Mouse (Mus musculus) adrenal gland, postnatal 36 days (tissue): ENCODE measurements around the gene 1700016D06Rik. TPM values are rescaled to one million over a fixed set of nuclear protein-coding genes. Genes with fewer than 3 reads are reported as not detected.
"Not testable (repeated sequence)": the region's sequence is repeated elsewhere in the genome, so short reads cannot be mapped to it uniquely, and the experiment has no call there.

Experiments used
- DNase-seq, 2 experiments: peaks; one replicate each; pipeline ENCODE4 v3.0.0; 2021; ENCODE audit warnings: mixed read lengths in 1 of 2
- total RNA-seq, 2 experiments: library from RNA; stranded (reverse); gene quantifications; 2 replicates each; pipeline ENCODE4 v1.2.3; 2021

The 1700016D06Rik gene
- total RNA-seq, 2 experiments from 2014 or later, result not detected

DNA sequence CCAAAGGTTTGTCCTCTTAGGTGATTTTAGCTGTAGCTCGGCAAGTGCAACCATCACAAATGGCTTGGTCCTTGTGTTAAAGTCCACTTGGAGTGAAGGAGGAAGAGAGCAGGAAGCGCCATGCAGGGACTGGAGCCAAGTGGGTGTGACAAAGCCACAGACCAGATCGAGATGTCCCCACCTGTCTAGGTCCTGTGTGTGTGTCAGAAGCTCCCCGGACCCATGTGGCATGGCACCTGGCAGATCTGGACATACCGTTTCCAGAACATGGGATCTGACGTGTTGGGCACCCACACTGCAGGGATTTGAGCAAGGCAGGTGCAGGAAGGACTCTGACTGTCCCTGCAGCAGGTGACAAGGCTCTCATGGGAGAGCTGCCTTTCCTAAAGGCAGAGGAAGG is 565 bp upstream of the 1700016D06Rik start:
- DNase-seq, result no peak

DNA sequence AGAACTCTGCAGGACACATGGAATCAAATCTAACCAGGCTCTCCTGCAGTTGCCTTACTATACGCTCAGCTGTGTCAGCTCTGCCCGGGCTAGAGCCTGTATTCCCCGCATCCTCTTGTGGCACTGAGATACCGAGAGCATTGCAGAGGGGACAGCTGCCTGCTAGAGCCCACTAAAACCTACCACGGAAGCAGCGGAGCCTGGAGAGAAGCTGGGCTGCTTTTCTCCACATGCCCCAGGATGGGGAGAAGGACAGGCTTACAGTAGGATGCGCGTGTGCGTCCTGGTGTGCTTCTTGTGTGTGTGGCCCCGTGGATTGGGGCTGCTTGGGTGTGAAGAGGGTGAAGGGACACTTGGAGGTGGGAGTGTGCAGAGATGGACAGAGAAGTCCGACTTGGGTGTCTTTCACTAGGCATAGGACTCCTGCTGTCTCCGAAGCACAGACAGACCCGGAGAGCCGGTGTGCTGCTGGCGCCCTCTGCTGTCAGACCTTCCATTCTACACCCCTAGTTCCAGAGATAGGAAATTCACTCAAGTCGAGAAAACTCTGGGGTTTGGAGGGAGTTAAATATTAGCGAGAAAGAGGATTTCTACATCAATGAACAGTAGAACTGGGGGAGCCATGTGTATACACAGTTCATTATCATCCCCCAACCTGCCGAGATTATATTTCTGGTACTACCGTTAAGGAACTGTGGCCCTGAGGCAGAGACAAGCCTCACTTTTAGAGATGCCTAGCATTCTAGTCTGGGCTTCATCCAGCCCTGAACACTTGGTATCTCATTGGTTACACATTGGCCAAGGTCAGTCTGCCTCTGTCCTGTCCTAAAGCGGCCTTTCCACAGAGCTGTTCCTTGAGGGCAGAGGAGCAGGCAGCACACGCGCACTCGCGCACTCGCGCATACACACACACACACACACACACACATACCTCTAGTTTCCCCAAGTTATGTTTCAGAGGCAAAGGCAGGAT is 517 bp downstream of the 1700016D06Rik start:
- DNase-seq, result peak; percentile 85 to 89

DNA sequence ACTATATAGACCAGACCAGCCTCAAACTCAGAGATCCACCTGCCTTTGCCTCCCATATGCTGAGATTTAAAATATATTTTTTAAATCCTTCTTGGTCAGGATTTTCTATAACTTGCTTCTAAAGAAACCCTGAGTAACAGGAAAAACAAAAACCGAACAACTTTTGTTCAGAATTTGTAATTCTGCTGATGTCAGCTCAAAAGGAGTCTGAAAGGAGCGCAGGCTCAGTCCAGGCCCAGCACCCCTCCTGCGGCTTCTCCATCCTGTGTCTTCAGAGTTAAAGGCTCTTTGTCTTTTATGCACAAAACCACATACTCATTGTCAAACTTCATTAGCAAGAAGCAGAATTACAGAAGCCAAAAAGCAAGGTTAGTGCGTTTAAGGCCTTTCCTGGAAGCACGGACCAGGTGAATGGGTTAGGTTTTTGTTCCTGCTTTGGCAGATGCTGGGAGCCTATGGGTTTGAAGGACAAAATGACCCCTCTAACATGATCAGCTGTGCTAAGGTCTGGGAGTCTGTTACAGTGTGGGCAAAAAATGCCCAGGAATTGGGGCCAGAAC is 1.3 kb downstream of the 1700016D06Rik start:
- DNase-seq, result no peak

DNA sequence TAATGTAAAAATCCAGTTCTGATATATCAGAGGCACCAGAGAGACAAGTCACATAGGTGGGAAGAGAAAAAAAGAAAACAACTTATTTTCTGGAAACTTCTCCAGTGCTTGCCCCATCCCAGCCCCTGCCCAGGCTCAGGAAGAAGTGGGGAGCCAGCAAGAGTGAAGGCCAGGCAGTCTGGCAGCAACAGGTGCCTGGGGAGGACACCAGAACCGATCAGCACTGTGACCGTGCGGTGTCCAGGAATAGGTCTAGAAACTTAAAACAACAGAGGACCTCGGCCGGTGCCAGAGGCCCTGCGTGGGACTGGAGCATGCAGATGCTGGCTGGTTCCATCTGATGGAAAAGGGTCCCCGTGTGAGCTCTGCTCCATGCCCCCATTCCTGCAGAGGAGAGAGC is 3.4 kb downstream of the 1700016D06Rik start:
- no peak for DNase-seq

DNA sequence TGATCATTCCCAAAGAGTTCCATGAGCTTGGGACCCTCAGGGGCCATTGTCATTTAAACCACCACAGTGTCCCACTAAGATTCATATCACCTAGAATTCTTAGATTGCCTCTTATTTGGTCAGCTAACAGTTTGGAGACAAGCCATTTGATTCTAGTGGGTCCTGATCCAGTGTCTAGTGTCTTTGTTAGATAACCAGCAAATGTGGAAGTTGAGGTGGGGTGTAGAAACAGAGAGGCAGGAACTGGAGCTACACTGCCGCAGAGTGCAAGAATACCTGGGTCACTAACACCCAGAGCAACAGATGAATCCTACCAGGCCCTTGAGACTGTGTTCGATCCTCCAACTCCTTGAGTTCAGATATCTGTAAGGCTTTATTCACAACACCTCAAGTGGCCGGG is 4.7 kb downstream of the 1700016D06Rik start:
- DNase-seq, result no peak

DNA sequence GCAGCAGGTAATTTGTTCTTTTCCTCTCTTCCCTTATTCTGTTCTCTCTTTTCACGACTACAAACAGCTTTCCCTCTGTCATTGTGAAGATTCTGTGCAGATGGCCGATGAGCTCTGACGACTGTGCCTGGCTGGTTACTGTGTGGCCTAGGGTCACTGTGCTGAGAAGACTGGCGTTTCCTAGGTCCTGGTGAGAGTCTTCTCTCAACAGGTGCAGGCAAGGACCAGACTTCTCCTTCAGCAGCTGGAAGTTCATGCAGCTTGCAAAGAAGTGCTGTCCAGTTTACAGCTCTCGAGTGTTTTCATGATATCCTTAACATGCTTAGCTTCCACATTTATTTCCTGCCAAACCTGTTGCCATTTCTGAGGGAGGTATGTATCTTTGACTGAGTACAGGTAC is 6.9 kb downstream of the 1700016D06Rik start:
- DNase-seq, result no peak

DNA sequence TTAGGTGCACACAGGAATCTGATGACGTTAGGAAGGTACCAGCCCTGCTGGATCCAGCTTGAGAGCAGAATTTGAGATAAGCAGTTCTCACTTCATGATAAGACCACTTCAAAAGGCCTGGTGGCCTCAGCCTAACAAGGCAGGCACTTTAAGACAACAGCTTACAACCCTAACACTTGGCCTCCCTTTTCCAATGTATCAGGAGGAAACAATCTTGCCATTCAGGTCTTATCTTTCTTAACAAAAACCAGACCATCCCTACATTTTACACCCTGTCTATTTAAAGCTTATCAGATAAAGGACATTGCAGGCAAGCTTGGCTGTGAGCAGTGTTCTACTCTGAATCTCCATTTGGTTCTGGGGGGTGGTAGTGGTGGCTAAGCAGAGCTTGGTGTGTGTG is 8.4 kb downstream of the 1700016D06Rik start:
- no peak for DNase-seq

DNA sequence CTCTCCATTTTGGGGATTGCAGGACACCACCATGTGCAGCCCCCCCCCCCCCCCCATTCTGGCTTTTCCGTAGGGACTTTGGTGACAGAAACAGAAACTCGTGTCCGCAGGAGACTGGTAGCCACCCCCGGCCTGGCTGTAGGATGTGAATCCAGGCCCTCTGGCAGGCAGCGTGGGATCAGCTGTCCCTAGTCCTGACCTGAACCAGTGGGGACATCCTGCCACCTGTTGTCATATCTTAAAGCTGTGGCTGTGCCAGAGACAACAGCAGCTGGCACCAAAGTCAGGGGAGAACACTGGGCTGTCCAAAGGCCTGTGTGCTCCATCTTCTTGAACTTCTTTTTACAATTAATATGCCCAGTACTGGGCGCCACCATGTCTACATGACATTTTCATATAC is 9.1 kb downstream of the 1700016D06Rik start:
- DNase-seq, result no peak

DNA sequence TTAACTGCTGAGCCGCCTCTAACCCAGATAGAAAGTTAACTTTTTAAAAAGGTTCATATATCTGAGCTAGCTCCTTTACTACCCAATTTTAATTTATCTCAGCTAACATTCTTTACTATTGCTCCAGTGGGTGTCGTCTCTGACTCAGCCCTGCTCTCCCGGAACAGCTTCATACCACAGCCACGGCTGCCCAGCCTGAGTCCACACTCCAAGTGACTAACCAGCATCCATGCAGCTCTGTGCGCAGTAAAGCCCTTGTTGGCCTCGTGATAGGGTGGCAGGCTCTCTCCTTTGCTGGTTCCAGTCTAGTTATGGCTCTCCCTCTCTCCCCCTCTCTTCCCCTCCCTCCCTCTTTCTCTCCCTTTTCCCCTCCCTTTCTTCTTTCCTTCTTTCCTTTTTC is 9.6 kb downstream of the 1700016D06Rik start:
- no peak for DNase-seq

DNA sequence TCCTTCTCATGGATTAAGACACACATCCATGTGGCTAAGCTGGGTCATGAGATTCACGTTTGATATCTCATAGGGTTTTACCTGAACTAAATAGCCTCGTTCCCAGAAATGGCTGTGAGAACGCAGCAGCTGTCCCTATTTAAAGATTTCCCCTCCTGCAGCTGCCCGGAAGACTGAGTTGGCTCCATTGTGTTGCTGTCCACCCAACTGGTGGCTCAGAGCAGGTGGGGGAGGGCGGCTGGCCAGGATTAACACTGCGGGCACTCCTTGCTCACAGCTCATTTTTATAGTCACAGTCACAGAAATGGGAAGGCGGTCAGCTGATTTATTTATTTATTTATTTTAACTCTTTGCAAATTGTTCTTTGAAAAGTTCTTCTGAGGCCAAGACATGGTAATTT is 10.9 kb downstream of the 1700016D06Rik start:
- DNase-seq, result no peak

DNA sequence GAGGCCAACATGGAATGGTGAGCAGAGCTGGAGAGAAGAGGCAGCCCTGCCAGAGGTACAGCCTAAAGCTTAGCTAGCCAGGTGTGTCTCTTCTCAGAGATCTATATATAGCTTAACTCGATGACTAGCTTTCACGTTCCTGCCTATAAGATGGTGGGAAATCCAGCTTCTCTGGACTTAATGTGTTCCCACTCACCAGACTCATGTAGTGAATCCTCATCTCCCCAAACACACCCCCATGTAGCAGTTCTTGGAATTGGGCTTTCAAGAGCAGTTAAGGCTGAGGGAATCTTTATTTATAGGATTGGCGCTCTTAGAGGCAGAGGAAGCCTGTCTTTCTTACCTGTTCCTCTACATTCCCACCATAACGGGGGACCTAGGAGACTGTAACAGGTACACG is 13.6 kb downstream of the 1700016D06Rik start:
- no peak for DNase-seq

DNA sequence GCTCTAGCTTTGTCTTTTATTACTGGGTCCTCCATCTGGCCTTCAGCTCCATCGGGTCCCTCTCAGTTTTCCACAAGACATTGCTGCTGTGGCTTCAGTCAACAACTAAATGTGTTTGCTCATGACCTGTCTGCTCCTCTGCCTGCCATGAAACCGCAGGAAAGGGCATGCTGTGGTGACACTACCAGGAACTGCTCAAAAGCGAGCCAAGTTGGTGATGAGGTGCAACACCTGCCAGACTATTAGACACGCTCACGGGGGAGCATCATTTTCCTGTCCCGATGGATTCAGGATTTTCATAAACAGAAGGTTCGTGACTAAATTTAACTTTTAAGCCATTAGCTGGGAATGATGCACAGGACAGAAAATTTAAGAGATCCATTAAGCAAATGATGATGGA is 16.3 kb downstream of the 1700016D06Rik start:
- DNase-seq, result no peak

DNA sequence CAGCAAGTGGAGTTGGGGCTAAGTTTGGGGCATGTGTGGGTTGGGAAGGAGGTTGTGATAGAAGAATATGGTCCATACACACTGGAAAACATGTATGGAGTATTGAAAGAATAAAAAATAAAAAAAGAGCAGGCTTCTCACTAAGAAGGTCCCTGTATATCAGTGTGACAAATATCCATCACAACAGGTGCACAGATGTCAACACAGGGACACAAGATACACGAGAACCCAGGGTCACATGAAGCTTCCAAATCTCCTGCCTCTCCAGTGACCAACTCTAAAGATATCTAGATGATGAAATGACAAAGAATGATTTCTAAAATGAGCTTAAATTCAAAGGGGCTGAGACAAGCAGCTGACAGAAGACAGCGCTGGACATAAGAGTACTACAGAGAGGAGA is 32.6 kb downstream of the 1700016D06Rik start:
- DNase-seq, result no peak

DNA sequence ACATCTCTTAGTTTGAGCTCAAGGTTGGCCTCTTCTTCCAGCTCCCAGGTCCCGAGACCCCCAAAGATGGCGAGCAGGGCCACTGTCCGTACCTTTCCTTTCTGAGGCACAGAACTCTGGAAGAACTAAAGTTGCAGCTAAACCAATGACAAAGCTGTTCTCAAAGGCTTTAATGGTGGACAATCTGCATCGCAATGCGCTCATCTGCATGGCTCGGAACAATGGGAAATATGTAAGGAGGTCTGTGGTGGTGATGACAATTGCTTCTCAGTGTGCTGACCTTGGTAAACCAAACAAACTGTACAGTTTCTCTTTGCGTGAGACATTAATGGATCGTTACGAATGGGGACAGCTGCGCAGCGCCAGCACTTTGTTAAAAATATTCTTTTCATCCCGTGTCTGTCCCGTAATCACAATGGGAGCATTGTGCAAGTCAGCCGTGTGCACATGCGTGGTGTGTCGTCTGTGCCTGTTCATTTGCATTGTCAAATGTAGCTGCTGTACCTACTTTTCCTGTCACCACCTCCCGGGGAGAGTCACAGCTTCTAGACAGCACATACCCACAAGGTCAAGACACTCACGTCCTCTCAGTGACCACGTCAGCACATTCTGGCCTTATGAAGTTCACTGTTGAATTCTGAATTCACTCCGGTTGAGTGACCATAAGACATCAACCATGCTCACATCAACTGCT is 34.7 kb downstream of the 1700016D06Rik start:
- not testable (repeated sequence) for DNase-seq

DNA sequence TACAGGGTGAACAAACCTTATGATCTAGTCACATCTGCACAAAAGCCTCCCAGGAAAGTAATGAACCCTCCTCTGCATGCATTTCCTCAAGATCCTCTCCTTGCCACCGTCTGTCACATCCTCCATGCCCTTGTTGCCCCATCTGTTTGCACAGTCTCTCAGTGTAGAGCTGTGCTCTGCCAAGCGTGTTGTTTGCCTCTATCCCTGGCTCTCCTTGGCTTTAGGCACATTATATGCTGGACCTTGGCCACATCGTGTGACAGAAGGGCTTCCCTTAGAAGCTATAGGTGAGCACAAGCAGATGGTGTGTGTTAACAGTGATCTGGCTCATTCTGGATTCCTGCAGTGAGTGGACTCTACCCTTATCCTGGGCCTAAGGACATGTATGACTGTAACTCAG is 38.9 kb downstream of the 1700016D06Rik start:
- no peak for DNase-seq

DNA sequence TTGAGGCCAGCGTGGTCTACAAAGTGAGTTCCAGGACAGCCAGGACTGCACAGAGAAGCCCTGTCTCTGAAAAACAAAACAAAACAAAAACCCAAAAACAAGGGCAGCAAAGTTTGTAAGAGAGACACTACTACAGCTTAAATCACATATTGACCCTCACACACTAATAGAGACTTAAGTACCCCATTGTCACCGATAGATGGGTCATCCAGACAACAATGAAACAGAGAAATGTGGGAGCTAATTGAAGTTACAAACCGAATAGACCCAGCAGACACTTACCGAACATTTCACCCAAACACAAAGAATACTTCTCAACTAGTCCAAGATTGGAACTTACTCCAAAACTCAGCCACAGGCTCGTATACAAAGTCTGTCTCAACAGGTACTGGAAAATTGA is 50.8 kb downstream of the 1700016D06Rik start:
- DNase-seq, result no peak

DNA sequence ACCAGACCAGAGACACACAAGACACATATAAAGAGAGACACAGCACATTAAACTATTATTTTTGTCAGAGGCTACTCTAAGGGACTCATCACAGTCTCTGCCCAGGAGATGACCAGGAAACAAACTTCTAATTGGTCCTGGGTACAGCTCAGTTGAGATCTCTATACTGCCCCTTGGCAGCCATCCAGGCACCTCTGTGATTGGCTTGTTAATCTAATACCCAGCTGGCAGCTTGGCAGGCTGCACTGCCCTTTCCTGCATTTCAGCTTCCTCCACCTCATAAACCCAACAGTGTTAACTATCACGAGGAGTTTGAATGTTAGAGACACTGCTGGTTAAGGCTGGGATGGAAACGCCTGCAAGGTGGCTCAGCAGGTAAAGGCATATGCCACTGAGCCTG is 57.7 kb downstream of the 1700016D06Rik start:
- no peak for DNase-seq

DNA sequence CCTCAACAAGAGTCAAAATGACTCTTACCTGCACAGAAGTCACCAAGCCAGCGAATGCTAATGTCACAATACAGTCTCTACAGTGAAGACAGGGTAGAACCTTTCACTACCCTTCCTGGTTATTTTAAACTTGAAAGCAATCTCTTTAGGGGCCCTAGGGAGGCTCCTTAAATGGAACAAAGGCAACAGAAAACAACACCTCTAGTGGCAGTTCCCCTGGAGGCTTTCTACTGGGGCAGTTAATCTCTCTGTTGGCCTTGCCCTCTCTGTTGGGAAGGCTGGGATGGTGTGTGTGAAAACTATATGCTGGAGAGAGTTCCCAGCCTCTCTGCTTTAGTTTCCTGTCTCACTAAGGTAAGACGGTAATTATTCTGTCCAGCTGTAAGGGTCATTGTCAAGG is 60.3 kb downstream of the 1700016D06Rik start:
- no peak for DNase-seq

DNA sequence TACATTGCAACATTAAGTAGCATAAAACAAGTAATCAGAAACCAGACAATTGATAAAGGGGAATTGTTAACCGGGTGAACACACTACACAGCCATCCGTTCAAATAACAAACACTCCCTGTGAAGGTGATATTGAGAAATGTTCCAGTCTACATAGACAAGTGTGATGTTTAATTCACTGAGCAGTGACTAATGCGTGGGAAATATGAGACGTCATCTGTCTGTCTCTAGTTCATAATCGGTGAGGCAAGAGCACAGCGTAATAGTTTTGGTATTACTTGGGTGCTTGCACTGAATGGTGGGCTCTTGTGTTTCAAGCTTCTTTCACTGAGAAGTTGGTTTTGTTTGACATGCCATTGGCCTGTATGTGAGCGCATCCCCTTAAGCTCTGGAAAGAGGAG is 63.3 kb downstream of the 1700016D06Rik start:
- DNase-seq, result no peak

DNA sequence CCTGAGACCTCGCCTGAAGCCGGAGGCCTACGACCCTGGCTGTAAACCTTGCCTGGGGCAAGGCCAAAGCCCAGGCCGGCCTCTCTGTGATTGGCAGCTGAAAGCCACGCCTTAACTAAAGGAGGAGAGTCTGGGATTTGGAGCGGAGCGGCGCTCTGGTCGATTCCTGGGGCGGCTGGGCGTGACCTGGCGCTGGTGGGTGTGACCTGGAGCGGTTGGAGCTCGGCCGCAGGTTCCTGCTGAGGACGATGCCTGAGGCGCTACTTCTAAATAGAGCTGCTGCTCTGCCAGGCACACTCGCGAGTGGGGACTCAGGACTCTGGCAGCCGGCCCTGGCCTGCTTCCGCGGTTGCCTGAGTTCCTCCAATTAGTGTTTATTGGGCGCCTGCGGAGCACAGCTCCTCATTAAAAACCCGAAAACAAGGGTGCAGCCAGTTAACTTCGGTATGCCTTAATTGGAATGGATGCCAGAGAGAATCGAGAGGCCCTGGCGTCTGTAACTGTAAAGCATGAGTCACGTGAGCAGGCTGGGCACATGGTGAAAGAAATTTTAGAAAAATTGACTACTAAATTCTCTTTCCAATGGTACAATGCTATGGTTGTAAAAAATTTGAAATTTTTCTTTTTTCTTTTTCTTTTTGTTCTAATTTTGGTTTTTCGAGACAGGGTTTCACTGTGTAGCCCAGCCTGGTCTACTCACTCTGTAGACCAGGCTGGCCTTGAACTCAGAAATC is 64.4 kb downstream of the 1700016D06Rik start:
- peak; percentile 93 to 94 for DNase-seq

DNA sequence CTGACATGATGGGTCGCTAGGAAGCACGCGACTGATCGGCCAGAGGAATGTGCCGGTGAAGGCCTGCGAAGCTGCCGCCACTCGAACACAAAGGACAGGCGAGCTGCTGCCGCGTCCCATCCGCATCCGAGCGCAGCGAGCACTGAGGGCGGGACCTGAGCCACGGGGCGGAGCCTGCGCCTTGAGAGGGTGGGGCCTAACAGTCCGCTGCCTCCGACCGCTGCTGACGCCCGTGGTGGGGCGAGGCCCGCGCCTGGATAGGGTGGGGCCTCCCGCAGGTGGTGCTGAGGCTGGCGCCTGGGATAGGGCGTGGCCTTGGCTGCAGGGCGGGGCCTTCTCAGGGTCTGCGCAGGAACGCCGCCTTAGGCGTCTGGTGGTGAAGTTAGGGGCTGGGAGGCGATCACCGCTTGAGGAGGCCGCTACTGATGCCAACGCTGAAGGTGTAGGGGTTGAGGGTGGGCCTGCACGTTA is 65.2 kb downstream of the 1700016D06Rik start, which contains the start of gene Ankrd10:
Ankrd10 (minus strand) TSS at position 147 of the 471 bp plus-strand sequence.
- DNase-seq, result peak; percentile 99

DNA sequence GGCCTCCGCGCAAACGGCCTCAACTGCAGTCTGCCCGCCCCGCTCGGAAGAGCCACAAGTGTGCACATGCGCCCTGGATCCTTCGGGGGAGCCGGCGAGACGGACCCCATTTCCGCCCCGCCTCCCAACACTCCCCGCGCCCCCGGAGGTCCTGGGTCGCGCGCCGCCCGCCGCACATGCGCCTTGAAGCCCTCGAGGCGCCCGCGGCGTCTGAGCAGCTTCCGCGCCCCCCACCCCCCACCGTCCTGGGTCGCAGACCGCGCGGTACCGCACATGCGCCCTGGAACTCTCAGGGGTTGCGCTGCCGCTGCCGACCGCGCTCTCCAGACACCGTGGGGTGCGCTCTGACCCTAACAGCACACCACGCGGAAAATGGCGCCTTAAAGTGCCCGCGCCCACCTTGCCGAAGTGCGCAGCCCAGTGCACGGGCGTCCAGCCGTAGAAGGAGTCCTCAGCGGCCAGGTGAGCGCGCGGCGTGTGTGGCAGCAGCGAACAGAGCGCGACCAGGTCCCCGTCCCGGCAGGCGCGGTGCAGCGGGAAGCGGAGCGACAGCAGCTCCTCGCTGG is 65.8 kb downstream of the 1700016D06Rik start:
- peak; percentile 90 to 94 for DNase-seq
